Mouse (Mus musculus): Measurements from ENCODE around the gene Cox18. TPM values are rescaled to one million over a fixed set of nuclear protein-coding genes. Genes with fewer than 3 reads are reported as not detected.
"Not testable (repeated sequence)": the region's sequence is repeated elsewhere in the genome, so short reads cannot be mapped to it uniquely, and the experiment has no call there.

Gene Cox18
- total RNA-seq (2021) = 10 to 100 TPM; 22.4 to 23.7 TPM

- DNase-seq = peak; percentile 99
Measured at GRCm38 (mm10) chr5:90223534-90224381, at the start of gene Cox18. TSS of gene Cox18 (minus strand) at chr5:90224001.

- not testable (repeated sequence) for DNase-seq
Measured at GRCm38 (mm10) chr5:90262230-90262629, 38.4 kb upstream of the Cox18 start.

GRCm38 (mm10) chr5:90257023-90257422, 33.2 kb upstream of the Cox18 start:
- DNase-seq = no peak

- no peak for DNase-seq
Measured at GRCm38 (mm10) chr5:90247503-90247902, 23.7 kb upstream of the Cox18 start.

GRCm38 (mm10) chr5:90246987-90247386, 23.2 kb upstream of the Cox18 start:
- DNase-seq = no peak

- DNase-seq = no peak
Measured at GRCm38 (mm10) chr5:90246567-90246966, 22.8 kb upstream of the Cox18 start.

- no peak for DNase-seq
Measured at GRCm38 (mm10) chr5:90245416-90245815, 21.6 kb upstream of the Cox18 start.

GRCm38 (mm10) chr5:90235217-90235616, 11.4 kb upstream of the Cox18 start:
- DNase-seq = no peak

GRCm38 (mm10) chr5:90233305-90233704, 9.5 kb upstream of the Cox18 start:
- DNase-seq = peak; percentile 30 to 32

- DNase-seq = no peak
Measured at GRCm38 (mm10) chr5:90229760-90230159, 6.0 kb upstream of the Cox18 start.

GRCm38 (mm10) chr5:90226696-90227095, 2.9 kb upstream of the Cox18 start:
- DNase-seq = no peak

GRCm38 (mm10) chr5:90224730-90225129, 929 bp upstream of the Cox18 start:
- no peak for DNase-seq

- no peak for DNase-seq
Measured at GRCm38 (mm10) chr5:90222937-90223336, 864 bp downstream of the Cox18 start.

GRCm38 (mm10) chr5:90217791-90218190, 6.0 kb downstream of the Cox18 start:
- no peak for DNase-seq

- DNase-seq = no peak
Measured at GRCm38 (mm10) chr5:90217226-90217625, 6.6 kb downstream of the Cox18 start.

- no peak for DNase-seq
Measured at GRCm38 (mm10) chr5:90213356-90213755, 10.4 kb downstream of the Cox18 start.

GRCm38 (mm10) chr5:90203168-90203567, 20.6 kb downstream of the Cox18 start:
- no peak for DNase-seq

GRCm38 (mm10) chr5:90202447-90203117, 21.2 kb downstream of the Cox18 start:
- no peak for DNase-seq

GRCm38 (mm10) chr5:90199922-90200632, 23.7 kb downstream of the Cox18 start:
- no peak for DNase-seq

- peak; percentile 28 to 30 for DNase-seq
Measured at GRCm38 (mm10) chr5:90194831-90195230, 29.0 kb downstream of the Cox18 start.

GRCm38 (mm10) chr5:90182782-90183181, 41.0 kb downstream of the Cox18 start:
- no peak for DNase-seq

- no peak for DNase-seq
Measured at GRCm38 (mm10) chr5:90179094-90179493, 44.7 kb downstream of the Cox18 start.

- no peak for DNase-seq
Measured at GRCm38 (mm10) chr5:90178116-90178515, 45.7 kb downstream of the Cox18 start.

Measured in layer of hippocampus, postnatal 36 days (tissue).